Mouse (Mus musculus) kidney, embryonic 14.5 days (tissue): Measurements from ENCODE around the gene Notum. TPM values are rescaled to one million over a fixed set of nuclear protein-coding genes. Genes with fewer than 3 reads are reported as not detected.
A peak's percentile ranks its signal among the peaks of the same experiment; 100 is the strongest.

Experiments
- ATAC-seq: fragments of 200-750 bp; cut with Nextera tagmentation; 2 replicates; pipeline ENCODE4 v1.8.0; 2017; ENCODE audit warnings: moderate number of reproducible peaks, mild to moderate bottlenecking, moderate TSS enrichment, moderate library complexity; ENCODE audit not compliant: low FRiP score, low TSS enrichment
- H3K27ac ChIP-seq: fragments of 300-500 bp; sonication (generic); 2 replicates; pipeline ENCODE4 v1.5.1; 2014; ENCODE audit warnings: low read depth, mild to moderate bottlenecking, low read length, moderate library complexity, mixed read lengths
- H3K27me3 ChIP-seq: fragments of 300-500 bp; sonication (generic); 2 replicates; pipeline ENCODE4 v1.6.1; 2014; ENCODE audit warnings: mild to moderate bottlenecking, low read length; ENCODE audit not compliant: control insufficient read depth, insufficient read depth
- H3K36me3 ChIP-seq: fragments of 300-500 bp; sonication (generic); 2 replicates; pipeline ENCODE4 v1.6.1; 2014; ENCODE audit warnings: low read length, mixed read lengths; ENCODE audit not compliant: control insufficient read depth, insufficient read depth
- H3K4me1 ChIP-seq: fragments of 300-500 bp; sonication (generic); 2 replicates; pipeline ENCODE4 v1.6.1; 2014; ENCODE audit warnings: low read length, mixed read lengths; ENCODE audit not compliant: control insufficient read depth, insufficient read depth
- H3K4me2 ChIP-seq: fragments of 300-500 bp; sonication (generic); replicated peaks from 2 replicates; pipeline ENCODE4 v1.6.1; 2014; ENCODE audit warnings: low read depth, mild to moderate bottlenecking, low read length
- H3K4me3 ChIP-seq: fragments of 300-500 bp; sonication (generic); 2 replicates; pipeline ENCODE4 v1.5.1; 2014; ENCODE audit warnings: mild to moderate bottlenecking, low read length
- H3K9ac ChIP-seq: fragments of 300-500 bp; sonication (generic); 2 replicates; pipeline ENCODE4 v1.6.1; 2014; ENCODE audit warnings: low read depth, mild to moderate bottlenecking, low read length, moderate library complexity
- H3K9me3 ChIP-seq: fragments of 300-500 bp; sonication (generic); 2 replicates; pipeline ENCODE4 v1.6.1; 2016; ENCODE audit warnings: low read length; ENCODE audit not compliant: control insufficient read depth
- WGBS: fragments of 180-500 bp; shearing (Covaris S2); extraction: QIAGEN DNeasy Blood & Tissue Kit; methylation state at CpG from one replicate; pipeline ENCODE4 v1.1.7; 2014; 5-methylcytosine and 5-hydroxymethylcytosine counted together
- microRNA-seq: library from miRNA; unstranded; fragments of <30 nt; microRNA quantifications from one replicate; pipeline ENCODE4, GENCODE M21; 2016
- polyA plus RNA-seq: library from polyadenylated mRNA; unstranded; fragments of >200 nt; fragmentation: Nextera tagmentation; extraction: Ambion mirVana; gene quantifications from 2 replicates; pipeline ENCODE4 v1.2.1, GENCODE M21; 2014

The Notum gene
- polyA plus RNA-seq, 1 experiment from 2014 or later = 9.9 TPM

DNA sequence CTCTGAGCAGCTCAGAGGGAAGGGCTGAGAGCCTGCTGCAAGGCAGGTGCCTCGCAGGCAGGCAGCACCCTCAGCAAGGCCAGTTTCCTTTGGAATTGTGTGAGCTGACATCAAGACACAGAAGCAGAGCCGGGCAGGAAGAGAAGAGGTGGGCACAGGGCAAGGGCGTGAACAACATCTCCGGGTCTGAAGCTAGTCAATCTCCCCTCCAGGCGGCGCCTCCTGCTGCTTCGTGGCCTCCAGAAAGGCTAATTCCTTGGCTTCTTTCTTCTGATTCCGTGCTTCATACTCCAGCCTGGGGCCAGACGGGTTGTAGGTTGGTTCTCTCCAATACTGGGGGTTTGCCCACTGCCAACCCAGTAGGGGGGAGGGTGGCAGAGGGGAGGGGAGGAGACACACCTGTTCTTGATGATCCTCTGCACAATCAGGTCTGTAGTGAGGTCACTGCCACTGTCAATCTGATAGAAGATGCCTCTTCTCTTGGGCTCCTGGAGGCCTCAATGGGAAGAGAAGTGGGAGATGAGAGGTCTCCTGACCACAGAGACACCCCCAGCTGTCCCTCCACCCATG, 50.4 kb downstream of the Notum start:
- no peak for ATAC-seq
- Histone ChIP-seq H3K36me3 (peaks cover 32% of the 10 kb centered on the region; the same call in 1 of the 2 replicates), H3K9ac (no peak overlapping the region), H3K4me2 (no peak overlapping the region), H3K4me3 (no peak overlapping the region), H3K4me1 (peaks cover 18% of the 10 kb centered on the region; the same call in 1 of the 2 replicates), H3K27ac (no peak overlapping the region), H3K9me3 (no peaks in the 10 kb centered on the region), H3K27me3 (0 out of 2 replicates have a peak, but pooled peaks cover 5% of the 10 kb centered on the region)
- WGBS = 89% methylated on average over 9 of the region's 9 CpGs

DNA sequence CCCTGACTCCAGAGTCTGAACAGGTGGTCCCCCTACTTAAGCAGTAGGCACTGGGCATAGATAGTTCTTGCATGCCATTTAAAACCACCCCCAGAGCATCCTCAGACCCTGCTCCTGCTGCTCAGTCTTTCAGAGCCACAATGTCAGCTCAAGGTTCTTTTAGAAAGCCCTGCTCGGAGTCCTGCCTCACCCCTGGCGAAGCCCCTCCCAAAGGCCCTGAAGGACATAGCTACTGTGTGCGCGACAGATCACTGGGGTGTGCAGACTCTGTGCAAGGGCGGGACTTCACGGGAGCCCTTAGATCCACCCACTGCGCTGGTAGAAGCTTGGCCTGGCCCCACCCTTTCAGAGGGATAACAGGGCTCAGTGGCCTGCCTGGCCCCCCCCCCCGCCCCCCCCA, 51.7 kb downstream of the Notum start:
- no peak overlapping the region for H3K27ac ChIP-seq
- WGBS = 28% methylated on average over 7 of the region's 8 CpGs
- H3K36me3 ChIP-seq = peaks cover 38% of the 10 kb centered on the region; the same call in 1 of the 2 replicates

DNA sequence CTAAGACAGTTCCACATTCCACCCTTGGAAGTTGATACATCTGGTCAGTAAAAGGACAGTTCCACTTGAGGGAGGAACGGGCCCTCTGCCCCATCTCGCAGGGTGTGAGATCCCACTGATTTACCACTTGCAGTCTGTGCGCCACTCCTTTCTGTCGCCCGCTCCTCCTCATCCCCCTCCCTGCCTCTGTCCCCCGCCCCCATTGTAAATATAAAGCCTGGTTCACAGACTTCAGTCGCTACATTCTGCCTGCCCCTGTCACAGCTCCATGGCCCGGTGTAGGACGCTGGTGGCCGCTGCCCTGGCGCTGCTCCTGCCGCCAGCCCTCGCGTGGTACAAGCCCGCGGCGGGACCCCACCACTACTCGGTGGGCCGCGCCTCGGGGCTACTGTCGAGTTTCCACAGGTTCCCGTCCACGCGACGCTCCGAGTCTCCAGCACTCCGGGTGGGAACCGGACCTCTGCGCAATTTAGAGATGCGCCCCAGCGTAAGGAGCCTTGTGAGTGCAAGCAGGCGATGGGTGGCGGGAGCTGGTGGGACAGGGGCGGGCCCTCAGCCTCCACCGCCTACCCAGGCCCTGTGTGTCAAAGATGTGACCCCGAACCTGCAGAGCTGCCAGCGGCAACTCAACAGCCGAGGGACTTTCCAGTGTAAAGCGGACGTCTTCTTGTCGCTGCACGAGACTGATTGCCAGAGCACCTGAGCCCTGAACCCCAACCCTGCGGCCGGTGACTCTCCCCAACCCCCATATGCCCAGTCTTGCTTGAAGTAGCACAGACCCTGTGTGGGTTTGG, 52.5 kb downstream of the Notum start, which contains the start of gene Npb:
Gene Npb (plus strand): TSS at position 237 of the 794 bp plus-strand sequence.
- Histone ChIP-seq H3K4me3 (peak within 1 kb of the TSS; percentile 35), H3K9me3 (no peaks in the 10 kb centered on the region), H3K36me3 (peaks cover 45% of the 10 kb centered on the region), H3K9ac (peak within 1 kb of the TSS; percentile 59), H3K4me1 (peaks cover 18% of the 10 kb centered on the region; the same call in 1 of the 2 replicates), H3K27ac (no peak within 1 kb of the TSS), H3K4me2 (peak within 1 kb of the TSS; percentile 66), H3K27me3 (0 out of 2 replicates have a peak, but pooled peaks cover 5% of the 10 kb centered on the region)
- 3% methylated on average over 45 of the region's 45 CpGs for WGBS
- ATAC-seq = peak; percentile 64

More for the DNA sequence above, 51.7 kb downstream of the Notum start:
- peak; percentile 48; the same call in 1 of the 2 replicates for ATAC-seq
- peak overlapping the region; percentile 66 for H3K4me2 ChIP-seq
- H3K4me3 ChIP-seq = no peak overlapping the region; the same call in 1 of the 2 replicates
- peak overlapping the region; percentile 59; the same call in 1 of the 2 replicates for H3K9ac ChIP-seq
- H3K27me3 ChIP-seq = 0 out of 2 replicates have a peak, but pooled peaks cover 5% of the 10 kb centered on the region
- no peaks in the 10 kb centered on the region for H3K9me3 ChIP-seq
- peaks cover 18% of the 10 kb centered on the region; the same call in 1 of the 2 replicates for H3K4me1 ChIP-seq

DNA sequence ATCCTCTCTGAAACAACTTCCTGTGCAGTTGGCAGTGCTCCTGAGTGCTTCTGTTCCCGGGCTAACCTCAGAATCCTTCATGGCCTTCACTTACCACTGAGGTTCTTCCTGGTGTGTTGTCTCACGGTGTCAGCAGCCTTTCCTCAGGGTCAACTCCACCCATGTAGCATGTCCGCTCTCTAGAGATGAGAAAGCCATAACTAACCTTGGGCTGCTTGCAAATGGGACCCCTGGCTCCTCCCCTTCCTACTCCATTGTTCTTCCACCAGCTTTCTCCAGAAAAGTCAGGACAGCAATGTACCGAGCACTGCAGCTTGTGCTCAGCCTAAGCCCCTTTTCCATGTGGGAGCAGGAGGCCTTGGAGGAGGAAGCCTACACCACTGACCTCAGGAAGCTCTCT, 54.2 kb downstream of the Notum start:
- Histone ChIP-seq H3K4me2 (no peak overlapping the region), H3K27me3 (0 out of 2 replicates have a peak, but pooled peaks cover 5% of the 10 kb centered on the region), H3K9me3 (no peaks in the 10 kb centered on the region), H3K9ac (no peak overlapping the region), H3K4me3 (no peak overlapping the region), H3K27ac (no peak overlapping the region), H3K36me3 (peaks cover 57% of the 10 kb centered on the region), H3K4me1 (peaks cover 18% of the 10 kb centered on the region; the same call in 1 of the 2 replicates)
- WGBS = 78% methylated on average over 4 of the region's 4 CpGs
- no peak for ATAC-seq

DNA sequence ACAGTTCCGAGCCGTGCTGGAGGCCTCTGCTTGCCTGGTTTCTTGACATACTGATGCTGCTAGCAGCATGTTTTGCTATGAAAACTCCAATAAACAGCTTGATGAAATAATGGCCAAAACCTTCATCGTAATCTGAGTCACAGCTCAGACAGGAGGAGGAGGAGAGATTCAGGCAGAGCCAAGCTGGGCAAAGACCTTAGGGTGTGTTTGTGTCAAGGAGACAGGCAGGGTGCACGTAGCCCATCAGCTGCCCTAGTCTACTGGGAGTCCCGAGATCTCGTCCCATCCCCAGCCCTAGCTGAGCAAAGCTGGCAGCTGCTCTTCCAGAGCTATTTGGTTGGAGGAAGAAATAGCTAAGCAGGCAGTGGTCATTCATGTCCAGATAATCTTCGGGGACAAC, 55.3 kb downstream of the Notum start:
- 90% methylated on average over 7 of the region's 7 CpGs for WGBS
- Histone ChIP-seq H3K27ac (no peak overlapping the region), H3K9me3 (no peaks in the 10 kb centered on the region), H3K4me2 (no peak overlapping the region), H3K9ac (no peak overlapping the region), H3K4me1 (peaks cover 18% of the 10 kb centered on the region; the same call in 1 of the 2 replicates), H3K27me3 (0 out of 2 replicates have a peak, but pooled peaks cover 5% of the 10 kb centered on the region), H3K36me3 (peaks cover 53% of the 10 kb centered on the region), H3K4me3 (no peak overlapping the region)
- no peak for ATAC-seq

Small RNA genes lying within 50 kb of the gene (microRNA-seq; reads per million reads assigned to microRNA genes)
- gene Mir6936 = not detected

Other genes with a start within 250 kb of the Notum start
- 25.0 and 45.4 TPM in 2 replicates for gene Nploc4, start 223.5 kb downstream of the Notum start, polyA plus RNA-seq
- not detected in 2 replicates for gene Tspan10, start 218.5 kb downstream of the Notum start, polyA plus RNA-seq
- gene Pde6g, start 207.7 kb downstream of the Notum start, polyA plus RNA-seq = 0.17 and 0.20 TPM in 2 replicates
- gene Oxld1, start 203.1 kb downstream of the Notum start, polyA plus RNA-seq = 14.8 and 18.2 TPM in 2 replicates
- 27.4 and 32.8 TPM in 2 replicates for gene Ccdc137, start 203.1 kb downstream of the Notum start, polyA plus RNA-seq
- gene Arl16, start 193.6 kb downstream of the Notum start, polyA plus RNA-seq = 46.4 and 51.5 TPM in 2 replicates
- 176 and 218 TPM in 2 replicates for gene Mrpl12, start 176.6 kb downstream of the Notum start, polyA plus RNA-seq
- gene Slc25a10, start 169.3 kb downstream of the Notum start, polyA plus RNA-seq = 65.3 and 79.1 TPM in 2 replicates
- 2.0 and 2.4 TPM in 2 replicates for gene Gcgr, start 130.5 kb downstream of the Notum start, polyA plus RNA-seq
- gene Mcrip1, start 111.4 kb downstream of the Notum start, polyA plus RNA-seq = 236 and 265 TPM in 2 replicates
- gene Ppp1r27, start 110.0 kb downstream of the Notum start, polyA plus RNA-seq = 0.58 and 0.89 TPM in 2 replicates
- 558 and 716 TPM in 2 replicates for gene P4hb, start 87.9 kb downstream of the Notum start, polyA plus RNA-seq
- 454 and 612 TPM in 2 replicates for gene Arhgdia, start 79.6 kb downstream of the Notum start, polyA plus RNA-seq
- gene Alyref, start 62.8 kb downstream of the Notum start, polyA plus RNA-seq = 594 and 799 TPM in 2 replicates
- 212 and 242 TPM in 2 replicates for gene Anapc11, start 62.8 kb downstream of the Notum start, polyA plus RNA-seq
- 14.8 and 19.5 TPM in 2 replicates for gene Npb, start 52.7 kb downstream of the Notum start, polyA plus RNA-seq
- gene Pcyt2, start 43.2 kb downstream of the Notum start, polyA plus RNA-seq = 82.7 and 83.5 TPM in 2 replicates
- gene Sirt7, start 35.9 kb downstream of the Notum start, polyA plus RNA-seq = 23.8 and 28.6 TPM in 2 replicates
- 26.9 and 27.9 TPM in 2 replicates for gene Mafg, start 27.6 kb downstream of the Notum start, polyA plus RNA-seq
- 19.9 and 21.8 TPM in 2 replicates for gene Pycr1, start 17.4 kb downstream of the Notum start, polyA plus RNA-seq
- not detected in 2 replicates for gene Myadml2, start 13.0 kb downstream of the Notum start, polyA plus RNA-seq
- gene Aspscr1, start 11.8 kb upstream of the Notum start, polyA plus RNA-seq = 107 and 124 TPM in 2 replicates
- gene Cenpx, start 52.6 kb upstream of the Notum start, polyA plus RNA-seq = 157 and 195 TPM in 2 replicates
- gene Lrrc45, start 52.8 kb upstream of the Notum start, polyA plus RNA-seq = 41.9 and 43.1 TPM in 2 replicates
- gene Rac3, start 60.3 kb upstream of the Notum start, polyA plus RNA-seq = 5.0 and 28.7 TPM in 2 replicates
- 21.1 and 23.2 TPM in 2 replicates for gene Dcxr, start 66.1 kb upstream of the Notum start, polyA plus RNA-seq
- 0.47 TPM in 1 of 2 replicates, not detected in the other for gene Cbr2, start 70.9 kb upstream of the Notum start, polyA plus RNA-seq
- gene Hmga1b, start 101.6 kb upstream of the Notum start, polyA plus RNA-seq = 5.2 and 7.9 TPM in 2 replicates
- 19.3 and 26.2 TPM in 2 replicates for gene Rfng, start 123.0 kb upstream of the Notum start, polyA plus RNA-seq
- gene Gps1, start 123.1 kb upstream of the Notum start, polyA plus RNA-seq = 213 and 239 TPM in 2 replicates
- 58.2 and 80.3 TPM in 2 replicates for gene Dus1l, start 135.2 kb upstream of the Notum start, polyA plus RNA-seq
- 54.9 and 79.9 TPM in 2 replicates for gene Fasn, start 163.4 kb upstream of the Notum start, polyA plus RNA-seq